Mouse (Mus musculus) cerebellum, postnatal 36 days (tissue): ENCODE measurements around the gene 9130213A22Rik.
A peak's percentile ranks its signal among the peaks of the same experiment; 100 is the strongest.

Source experiments
- DNase-seq, 2 experiments: peaks; one replicate each; pipeline ENCODE4 v3.0.0; 2021 to 2022; ENCODE audit warnings: mixed read lengths in 2 of 2

The 9130213A22Rik gene

GRCm38 (mm10) chr11:69091566-69092385 is 30.6 kb downstream of the 9130213A22Rik start:
- no peak for DNase-seq

- no peak for DNase-seq
Measured at GRCm38 (mm10) chr11:69090367-69090766, 32.0 kb downstream of the 9130213A22Rik start.

- DNase-seq: no peak
Measured at GRCm38 (mm10) chr11:69089616-69090290, 32.6 kb downstream of the 9130213A22Rik start.

- DNase-seq: peak in 1 of 2 experiments; percentile 54
Measured at GRCm38 (mm10) chr11:69088856-69089615, 33.4 kb downstream of the 9130213A22Rik start.

GRCm38 (mm10) chr11:69088103-69088855 is 34.1 kb downstream of the 9130213A22Rik start, which contains the start of gene Vamp2:
Vamp2 (plus strand) TSS chr11:69088490.
- peak; percentile 94 to 97 for DNase-seq

- DNase-seq: no peak
Measured at GRCm38 (mm10) chr11:69087597-69087996, 34.8 kb downstream of the 9130213A22Rik start.

GRCm38 (mm10) chr11:69087082-69087481 is 35.3 kb downstream of the 9130213A22Rik start:
- DNase-seq: no peak

GRCm38 (mm10) chr11:69086390-69086789 is 36.0 kb downstream of the 9130213A22Rik start:
- DNase-seq: no peak

- DNase-seq: no peak
Measured at GRCm38 (mm10) chr11:69085608-69086007, 36.8 kb downstream of the 9130213A22Rik start.

GRCm38 (mm10) chr11:69081613-69082012 is 40.8 kb downstream of the 9130213A22Rik start:
- no peak for DNase-seq

- DNase-seq: no peak
Measured at GRCm38 (mm10) chr11:69080855-69081222, 41.5 kb downstream of the 9130213A22Rik start.

- DNase-seq: no peak
Measured at GRCm38 (mm10) chr11:69080102-69080854, 42.1 kb downstream of the 9130213A22Rik start.

GRCm38 (mm10) chr11:69078805-69079438 is 43.5 kb downstream of the 9130213A22Rik start:
- no peak for DNase-seq

- no peak for DNase-seq
Measured at GRCm38 (mm10) chr11:69078041-69078440, 44.3 kb downstream of the 9130213A22Rik start.

GRCm38 (mm10) chr11:69077316-69077715 is 45.1 kb downstream of the 9130213A22Rik start:
- no peak for DNase-seq

GRCm38 (mm10) chr11:69076572-69076971 is 45.8 kb downstream of the 9130213A22Rik start:
- no peak for DNase-seq

- DNase-seq: no peak
Measured at GRCm38 (mm10) chr11:69075764-69076479, 46.5 kb downstream of the 9130213A22Rik start.

GRCm38 (mm10) chr11:69074776-69075069 is 47.7 kb downstream of the 9130213A22Rik start:
- no peak for DNase-seq

- DNase-seq: no peak
Measured at GRCm38 (mm10) chr11:69073951-69074775, 48.2 kb downstream of the 9130213A22Rik start.
